Mouse (Mus musculus) kidney, postnatal 4 days (tissue): Measurements from ENCODE around the gene Ccdc15.
A peak's percentile ranks its signal among the peaks of the same experiment; 100 is the strongest.

Source experiments
- DNase-seq, 2 experiments: peaks; one replicate each; pipeline ENCODE4 v3.0.0; 2021; ENCODE audit warnings: mixed read lengths in 2 of 2

The Ccdc15 gene

DNA sequence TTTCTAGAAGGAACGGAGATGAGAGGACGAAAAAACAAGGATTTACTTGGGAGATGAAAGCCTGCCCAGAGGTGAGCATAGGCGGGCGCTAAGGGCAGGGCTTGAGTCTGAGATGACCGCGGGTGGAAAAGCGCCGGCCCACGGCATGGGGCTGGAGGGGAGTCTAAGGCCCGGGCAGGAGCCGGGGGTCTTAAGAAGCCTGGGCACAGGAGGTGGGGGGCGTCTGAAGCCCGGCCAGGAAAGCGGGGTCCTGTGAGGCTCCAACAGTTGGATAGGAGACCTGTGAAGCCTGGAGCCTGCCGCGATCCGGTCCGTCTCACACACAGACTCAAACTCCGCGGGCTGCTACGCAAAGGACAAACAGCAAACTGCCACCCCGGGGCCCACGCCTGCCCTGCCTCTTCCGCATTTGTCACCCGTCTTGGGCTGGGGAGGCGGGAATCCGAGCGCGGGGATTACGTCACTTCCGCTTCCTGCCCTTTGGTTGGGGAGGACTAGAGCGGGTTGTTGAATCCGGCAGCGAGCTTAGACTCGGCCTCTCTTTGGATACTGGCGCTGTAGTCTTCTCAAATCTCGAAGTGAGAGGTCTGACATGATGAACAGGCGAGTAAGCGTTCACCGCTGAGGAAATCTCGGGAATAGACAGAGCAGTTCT is at the start of gene Ccdc15:
TSS of gene Ccdc15 (minus strand) at position 445 of the 655 bp plus-strand sequence.
- peak; percentile 98 for DNase-seq

DNA sequence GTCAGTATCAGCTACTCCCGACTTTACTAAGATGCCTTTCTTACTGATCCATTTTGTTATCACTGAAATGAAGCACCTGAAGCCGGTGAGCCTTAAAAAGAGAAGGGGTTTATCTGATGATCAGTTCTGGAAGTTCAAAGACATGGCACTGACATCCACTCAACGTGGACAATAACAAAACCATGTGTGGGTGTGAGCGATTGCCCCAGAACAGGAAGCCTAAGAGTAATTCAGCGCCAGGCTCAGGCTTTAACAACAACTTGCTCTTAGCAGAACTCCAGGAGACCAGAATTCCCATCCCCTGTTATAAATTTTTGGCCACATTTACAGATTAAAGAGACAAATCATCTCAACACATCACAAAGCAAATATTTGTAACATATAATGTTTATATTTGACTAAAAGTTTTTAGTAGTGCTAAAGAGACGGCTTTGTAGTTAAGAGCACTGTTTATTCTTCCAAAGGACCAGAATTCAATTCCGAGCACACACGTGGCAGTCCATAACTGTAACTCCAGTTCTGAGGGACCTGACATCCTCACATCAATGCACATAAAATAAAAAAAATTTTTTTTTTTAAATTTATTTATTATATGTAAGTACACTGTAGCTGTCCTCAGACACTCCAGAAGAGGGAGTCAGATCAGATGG is 45.4 kb upstream of the Ccdc15 start:
- no peak for DNase-seq

DNA sequence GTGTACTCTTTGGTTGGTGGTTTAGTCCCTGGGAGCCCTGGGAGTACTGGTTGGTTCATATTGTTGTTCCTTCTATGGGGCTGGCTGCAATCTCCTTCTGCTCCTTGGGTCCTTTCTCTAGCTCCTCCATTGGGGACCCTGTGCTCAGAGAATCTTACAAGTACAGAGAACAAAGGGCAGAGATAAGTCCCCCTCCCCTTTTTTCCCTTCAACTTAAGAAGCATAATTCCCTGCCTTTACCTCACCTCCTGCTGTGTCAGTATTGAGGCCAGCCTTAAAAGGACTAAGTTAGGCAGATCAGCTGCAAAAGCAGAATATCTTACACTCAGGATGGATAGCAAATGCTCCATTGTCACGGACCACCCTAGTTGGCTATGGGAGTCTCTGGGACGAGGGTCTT is 43.8 kb upstream of the Ccdc15 start:
- DNase-seq, result no peak

DNA sequence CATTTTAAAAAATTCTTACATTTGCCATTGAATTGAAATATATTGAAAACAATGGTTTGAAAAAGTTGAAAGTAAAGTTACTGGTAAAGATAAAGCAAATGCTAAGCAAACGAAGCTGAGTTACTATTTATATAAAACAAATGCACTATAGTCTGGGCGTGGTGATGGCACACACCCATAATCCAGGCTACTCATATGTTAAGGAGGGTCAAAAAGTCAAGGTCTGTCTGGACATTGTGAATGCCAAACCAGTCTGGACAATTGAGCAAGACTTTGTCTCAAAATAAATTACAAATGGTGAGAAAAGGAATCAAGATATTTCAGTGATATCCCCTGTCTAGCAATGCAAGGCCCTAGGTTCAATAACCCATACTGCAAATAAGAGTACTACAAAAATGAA is 42.7 kb upstream of the Ccdc15 start:
- DNase-seq, result no peak

DNA sequence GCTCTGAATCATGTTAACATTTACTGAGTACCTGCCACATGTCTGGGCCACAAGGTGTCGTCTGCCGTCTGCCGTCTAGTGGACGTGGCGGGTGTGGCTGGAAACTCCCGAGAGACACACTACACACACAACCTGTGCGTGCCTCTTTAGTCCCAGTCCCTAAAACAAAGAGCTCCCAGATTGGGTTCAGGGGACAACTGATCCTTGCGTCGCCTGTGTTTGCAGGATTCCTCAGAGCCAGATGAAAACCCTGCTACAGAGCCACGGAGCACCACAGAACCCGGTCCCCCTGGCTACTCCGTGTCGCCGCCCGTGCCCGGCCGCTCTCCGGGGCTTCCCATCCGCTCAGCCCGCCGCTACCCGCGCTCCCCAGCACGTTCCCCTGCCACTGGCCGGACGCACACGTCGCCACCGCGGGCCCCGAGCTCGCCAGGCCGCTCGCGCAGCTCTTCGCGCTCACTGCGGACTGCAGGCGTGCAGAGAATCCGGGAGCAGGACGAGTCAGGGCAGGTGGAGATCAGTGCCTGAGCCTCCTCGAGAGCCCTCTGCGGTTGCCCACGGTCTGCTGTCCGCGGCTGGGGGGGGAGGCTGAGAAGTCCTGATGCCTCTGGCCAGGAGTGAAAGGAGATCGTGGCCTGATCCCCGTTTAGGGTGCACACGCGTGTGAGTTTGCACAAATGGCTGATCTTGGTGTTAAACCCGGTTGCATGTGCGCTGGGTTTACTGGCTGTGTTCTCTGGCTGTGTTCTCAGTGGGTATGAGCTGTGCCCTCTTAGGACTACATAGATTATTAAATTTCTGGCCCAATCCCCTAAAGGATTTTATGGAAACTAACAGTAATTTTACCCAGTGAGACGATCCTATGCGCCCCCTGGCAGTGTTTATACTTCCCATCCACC is 36.3 kb upstream of the Ccdc15 start:
- DNase-seq, result peak; percentile 66 to 72

DNA sequence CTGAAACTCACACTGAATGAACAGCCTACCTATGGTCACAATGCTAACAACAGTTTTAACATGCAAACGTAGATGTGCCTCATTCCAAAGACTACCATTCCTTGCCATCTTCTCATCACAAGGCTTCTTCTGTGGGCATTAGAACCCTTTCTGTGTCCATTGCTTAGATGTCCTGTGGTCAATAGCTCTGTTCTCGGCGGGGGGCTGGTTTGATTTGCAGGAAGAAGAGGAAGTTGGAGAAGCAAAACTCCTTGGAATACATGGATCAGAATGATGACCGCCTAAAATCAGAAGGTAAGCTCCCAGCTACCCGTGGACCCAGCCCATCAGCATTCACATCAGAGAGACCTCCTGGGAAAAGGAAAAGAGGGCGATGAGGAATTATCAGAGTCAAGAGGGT is 34.9 kb upstream of the Ccdc15 start:
- DNase-seq, result no peak

DNA sequence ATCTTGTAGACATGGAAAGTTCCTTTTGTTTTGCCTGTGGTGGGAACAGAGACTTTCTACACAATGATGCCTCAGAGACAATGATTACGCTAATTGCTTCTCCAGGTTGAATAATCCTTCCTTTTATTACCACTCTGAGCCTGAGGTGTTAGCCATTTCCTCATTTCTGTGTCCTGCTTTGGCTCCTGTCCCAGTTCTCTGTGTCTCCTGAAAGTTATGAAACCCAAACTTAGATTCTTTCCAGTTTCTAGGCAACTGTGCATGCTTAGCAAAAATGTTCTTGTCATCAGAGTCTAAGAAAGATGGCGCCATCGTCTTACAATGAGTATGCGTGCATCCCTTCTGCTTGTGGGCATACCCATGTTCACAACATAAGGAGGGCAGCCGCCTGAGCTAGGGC is 27.5 kb upstream of the Ccdc15 start:
- no peak for DNase-seq

DNA sequence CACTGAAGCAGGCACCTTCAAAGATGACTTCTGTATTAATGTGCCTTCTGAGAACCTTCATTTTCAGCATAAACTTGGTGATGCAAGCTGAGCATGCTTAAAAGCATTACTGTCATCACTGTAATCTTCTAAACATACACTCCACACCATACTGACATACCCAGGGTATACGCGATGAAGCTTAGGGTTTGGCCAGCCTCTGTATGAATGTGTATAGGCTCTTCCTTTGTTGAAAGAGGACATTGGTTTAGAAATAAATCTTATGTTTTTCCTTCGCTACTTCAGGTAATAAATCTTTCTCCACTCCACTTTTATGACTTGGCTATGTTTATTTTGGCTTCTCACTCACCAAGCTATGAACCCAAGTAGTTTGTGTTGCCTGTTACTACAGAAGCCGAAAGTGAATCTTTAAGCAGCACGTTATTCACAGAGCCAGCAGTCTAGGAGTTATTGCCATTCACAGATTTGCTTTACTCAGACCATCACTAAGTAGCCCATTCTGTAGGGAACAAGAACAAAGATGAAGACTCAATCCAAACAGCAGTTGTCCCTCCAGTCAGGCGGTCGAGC is 23.1 kb upstream of the Ccdc15 start:
- DNase-seq, result no peak

DNA sequence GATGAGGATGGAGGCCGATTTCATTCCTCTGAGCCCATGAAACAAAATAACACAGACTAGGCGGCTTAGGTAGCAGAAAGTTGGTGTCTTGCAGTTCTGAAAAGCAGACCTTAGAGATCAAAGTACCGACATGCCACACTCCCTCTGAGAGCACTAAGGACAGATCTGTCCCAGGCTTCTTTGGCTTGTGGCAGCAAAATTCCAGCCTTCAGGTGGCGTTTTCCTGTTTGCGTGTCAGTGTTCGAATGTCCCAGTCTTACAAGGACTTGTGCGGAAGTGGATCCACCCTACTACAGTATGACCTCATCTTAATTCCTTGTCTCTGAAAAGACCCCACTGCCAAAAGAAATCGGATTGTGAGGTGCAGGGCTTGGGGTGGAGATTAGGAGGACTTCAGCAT is 20.6 kb upstream of the Ccdc15 start:
- peak; percentile 20 to 54 for DNase-seq

DNA sequence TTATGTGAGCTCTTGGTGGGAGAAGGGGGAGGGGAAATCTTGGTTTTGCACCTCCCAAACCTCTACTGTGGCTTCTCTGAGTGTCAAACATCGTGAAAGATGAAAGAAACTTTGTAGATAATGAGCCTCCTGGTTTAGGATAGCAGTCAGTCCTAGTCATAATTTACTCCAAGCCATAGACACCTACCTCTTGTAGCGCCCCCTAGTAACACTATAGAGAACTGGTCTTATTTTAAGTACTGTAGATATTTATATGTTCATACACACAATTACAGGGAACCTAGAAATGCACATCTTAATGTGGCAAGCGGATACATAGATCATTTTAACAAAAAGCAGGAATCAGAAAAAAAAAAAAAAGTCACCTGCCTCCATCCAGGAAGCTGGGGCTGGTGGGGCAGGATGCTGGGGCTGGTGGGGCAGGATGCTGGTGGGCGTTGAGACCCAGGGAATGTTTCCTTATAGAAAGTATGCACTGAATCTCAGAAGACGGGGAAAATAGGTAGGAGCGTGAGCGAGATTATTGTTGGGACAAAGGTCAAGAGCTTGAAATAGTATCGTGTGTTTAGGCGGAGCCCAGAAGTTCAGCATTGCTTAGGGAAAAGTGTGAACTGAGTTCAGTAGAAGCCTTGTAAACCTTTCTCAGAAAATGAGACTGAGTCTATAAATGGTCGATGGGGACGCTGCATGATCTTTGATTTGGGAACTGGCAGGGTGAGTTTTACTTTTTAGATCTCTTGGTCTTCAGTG is 20.0 kb upstream of the Ccdc15 start:
- peak in 1 of 2 experiments; percentile 28 for DNase-seq

DNA sequence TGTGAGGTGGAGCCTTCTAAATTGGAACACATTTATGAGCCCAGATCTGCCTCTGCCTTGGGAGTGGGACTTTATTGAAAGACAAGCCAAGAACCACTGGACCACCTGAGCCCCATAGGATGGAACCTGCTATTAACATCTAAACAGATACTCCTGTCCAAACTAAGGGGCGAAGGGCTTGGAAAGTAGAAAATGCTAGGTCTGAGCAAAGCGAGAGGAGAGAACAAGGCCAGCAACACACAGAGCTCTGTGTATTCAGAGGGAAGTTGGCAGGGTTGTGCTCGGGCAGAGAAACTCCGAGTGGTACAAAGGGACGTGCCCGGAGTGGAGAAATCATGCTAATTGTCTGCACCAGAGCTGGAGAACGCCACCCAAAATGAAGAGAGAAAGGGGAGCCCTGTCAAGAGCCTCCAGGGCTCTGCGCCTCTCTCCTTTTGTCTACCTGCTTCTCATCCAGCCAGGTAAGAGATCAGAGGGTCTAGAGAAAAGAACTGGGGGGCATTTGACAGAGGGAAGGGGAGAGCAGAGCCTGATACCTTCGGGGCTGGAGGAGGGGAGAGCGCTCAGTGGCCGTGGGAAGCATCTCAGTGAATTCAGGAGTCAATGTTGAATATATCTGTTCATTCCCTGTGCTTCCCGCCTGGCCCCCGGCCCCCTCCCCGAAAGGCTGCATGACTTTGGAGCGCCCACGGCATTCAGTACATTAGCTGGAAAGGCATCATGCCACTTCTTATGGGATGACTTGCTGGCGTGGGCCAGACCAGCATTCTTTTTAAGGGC is 19.3 kb upstream of the Ccdc15 start, which contains the start of gene Hepacam:
TSS of gene Hepacam (plus strand) at position 51 of the 780 bp plus-strand sequence.
- DNase-seq, result no peak

DNA sequence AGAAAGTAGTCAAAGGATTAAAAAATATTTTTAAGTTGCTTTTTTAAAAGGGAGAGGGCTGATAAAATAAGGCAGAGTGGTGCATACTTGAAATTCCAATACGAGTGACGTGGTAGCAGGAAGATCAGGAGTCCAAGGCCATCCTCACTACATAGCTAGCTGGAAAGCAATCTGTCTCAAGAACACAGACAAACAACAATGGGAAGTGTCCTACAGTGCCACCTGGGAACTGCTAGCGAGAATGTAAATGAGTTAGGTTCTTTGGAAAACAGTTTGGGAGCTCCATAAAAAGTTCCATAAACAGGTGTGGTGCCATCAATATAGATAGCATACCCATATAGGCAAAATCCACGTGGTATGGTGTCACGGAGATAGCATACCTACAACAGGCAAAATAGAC is 17.5 kb upstream of the Ccdc15 start:
- DNase-seq, result no peak

DNA sequence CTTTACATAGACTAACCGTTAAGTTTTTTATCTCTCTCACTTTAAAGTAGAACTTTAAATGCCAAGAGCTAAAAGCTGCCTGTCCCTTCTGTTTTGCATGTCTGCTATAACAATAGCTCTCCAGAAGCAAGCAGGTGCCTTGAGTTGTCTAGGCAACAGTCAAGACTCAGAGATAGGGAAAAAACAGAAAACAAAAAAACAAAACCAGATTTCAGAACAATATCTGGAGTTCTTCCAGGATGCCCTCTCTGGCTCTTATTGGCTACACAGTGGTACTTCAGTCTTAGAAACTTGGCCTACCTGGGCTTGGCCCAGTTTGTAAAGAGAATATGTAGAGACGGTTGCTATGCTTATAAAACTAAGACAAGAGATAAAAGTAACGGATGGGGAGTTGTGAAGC is 16.2 kb upstream of the Ccdc15 start:
- DNase-seq, result no peak

DNA sequence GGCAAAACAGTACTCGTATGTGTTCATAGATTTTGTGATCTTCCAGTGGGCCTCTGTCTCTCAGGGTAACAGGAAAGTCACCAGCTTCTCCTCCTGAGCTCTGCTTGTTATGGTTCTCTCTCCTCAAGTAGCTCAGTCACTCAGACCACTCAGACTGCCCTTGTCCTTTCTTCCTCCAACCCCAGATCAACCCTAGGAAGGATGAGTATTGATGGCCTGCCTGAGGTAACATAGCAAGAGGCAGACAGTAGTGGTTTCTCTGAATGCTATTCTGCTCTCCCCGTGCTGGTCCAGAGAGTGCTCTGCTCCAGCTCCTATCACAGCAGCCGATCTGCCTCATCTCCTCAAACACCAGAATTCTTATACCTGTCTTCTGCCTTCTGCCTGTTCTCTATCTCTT is 15.3 kb upstream of the Ccdc15 start:
- no peak for DNase-seq

DNA sequence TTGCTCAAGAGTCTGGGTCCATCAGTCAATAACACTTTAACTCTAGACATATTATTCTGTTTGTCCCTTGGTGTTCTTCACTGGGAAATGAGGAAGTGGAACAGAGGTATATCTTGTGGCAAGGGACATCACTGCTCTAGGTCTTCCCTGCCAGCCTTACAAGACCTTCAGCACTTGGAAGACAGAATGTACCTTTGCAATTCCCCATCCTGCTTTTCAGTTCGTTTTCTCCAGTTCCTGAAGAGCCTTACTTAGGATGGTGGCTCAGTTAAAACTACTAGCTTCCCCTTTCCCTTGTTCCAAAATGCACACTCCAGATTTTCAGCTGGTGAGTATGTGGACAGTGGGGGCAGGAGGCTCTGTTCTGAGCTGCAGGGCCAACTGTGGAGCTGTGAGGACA is 14.6 kb upstream of the Ccdc15 start:
- DNase-seq, result no peak

DNA sequence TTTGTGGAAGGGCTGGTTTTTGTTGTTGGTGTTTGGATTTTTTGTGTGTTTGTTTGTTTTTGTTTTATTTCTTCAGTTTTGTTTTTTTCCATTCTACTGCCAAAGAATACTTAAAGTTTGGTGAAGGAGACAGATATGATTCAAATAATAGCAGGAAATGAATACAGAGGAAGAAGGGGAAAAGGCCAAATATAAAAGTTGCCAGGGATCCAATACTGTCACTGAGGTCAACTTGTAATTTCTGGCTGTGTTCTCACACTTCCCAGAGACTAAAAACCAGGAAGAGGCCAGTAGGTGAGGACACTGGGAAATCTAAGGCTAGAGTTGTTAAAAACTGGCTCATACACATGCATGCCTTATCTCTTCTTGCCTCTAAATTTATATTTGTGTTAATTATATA is 13.9 kb upstream of the Ccdc15 start:
- no peak for DNase-seq

DNA sequence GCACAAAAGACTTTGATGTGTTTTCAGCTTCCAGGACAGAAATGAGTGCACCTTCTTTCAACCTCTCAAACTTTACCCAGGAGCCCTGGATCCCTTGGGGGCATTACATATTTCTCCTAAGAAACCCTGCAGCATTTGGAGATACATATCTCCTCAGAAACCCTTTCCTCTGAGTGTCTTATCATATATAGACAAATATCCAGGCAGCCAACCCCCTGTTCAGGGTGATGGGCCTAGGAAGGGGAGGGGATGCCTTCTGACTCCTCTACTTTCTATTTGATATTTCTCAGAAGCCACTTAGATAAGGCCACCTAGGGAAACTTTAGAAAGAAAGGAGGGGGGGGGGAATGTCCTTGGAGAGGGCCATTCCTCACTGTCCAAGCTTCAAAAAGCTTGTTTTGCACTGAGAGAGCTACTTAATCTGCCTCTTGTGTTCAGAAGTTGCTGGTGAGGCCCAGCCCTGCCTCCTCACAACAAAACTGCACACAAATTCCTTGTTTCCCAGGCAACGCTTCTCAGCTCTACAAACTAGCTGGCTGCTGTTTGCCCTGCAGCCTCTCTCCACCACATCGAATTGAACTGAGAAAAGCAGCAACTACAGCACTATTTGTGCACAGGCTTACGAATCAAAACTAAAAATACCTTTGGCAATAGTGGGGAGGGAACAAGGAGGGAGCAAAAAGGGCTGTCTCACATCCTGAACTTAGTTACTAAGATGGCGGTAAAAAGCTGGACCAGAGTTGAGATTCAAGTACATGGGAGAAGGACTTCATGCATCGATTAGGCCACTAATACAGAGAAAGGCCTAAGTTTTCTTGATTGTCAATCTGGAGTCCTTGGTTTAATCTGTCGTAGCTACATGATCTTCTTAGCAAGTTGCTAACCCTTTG is 11.3 kb upstream of the Ccdc15 start:
- peak; percentile 29 to 50 for DNase-seq

DNA sequence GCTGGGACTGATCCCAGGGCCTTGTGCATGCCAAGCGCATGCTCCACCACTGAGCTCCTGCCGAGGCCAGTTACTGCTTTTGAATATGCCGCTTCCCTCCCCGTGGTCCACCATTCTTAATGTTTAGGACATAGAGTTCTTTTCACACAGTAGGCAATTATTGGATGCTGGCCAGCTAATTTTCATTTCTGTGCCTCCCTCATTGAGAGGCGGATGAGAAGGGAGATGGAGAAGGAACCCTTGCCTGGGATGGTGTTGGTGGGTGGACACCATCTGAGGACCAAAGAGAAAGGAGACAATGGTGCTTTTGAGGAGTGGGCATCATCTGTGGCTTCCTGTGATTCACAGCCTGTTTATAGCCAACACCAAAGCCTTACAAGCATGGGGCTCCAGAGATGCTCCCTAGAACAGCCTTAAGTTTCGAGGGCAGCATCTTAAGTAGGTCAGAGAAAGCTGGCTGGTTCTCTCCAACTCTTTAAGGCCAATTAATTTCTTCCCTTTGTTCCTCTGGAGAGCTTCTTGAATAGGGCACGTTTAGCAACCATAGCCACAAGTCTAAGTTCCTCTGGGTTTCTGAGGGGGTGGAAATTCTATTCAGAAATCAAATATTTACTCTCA is 10.6 kb upstream of the Ccdc15 start:
- no peak for DNase-seq

DNA sequence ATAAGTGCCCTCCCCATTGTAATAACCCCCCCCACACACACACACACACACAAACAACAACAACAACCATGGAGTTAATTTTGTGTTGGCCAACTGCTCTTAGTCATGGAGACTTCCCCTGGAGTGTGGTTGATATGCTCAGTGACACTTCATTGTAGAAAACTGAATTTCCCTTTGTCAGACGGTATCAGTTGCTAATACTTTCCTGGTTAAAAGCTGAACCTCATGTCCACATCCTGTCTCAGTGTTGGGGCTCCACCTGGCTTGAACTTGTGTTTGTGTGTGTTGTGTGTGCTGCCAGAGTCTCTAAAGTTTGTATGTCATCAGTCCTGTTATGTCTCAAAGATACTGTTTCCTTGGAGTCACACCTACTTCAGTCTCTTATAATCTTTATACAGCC is 6.3 kb upstream of the Ccdc15 start:
- no peak for DNase-seq

DNA sequence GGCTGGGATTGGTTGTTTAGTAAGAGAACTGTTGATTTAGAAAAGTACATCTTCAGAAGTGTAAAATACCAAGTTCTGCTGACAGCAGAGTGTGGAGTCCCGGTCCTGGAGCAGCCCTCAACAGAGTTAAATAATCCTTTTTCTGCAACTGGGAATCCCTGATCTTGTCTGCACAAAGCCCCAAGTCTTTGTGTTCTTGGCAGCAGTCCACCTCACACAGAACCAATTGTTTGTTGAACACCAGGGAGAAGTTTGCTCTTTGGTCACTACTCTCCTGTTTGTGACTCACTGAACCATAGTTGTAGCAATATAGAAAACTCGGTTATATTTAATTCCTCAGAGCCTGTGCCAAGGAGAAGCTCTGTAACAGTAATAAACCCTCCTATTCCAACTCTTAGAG is 3.0 kb upstream of the Ccdc15 start:
- DNase-seq, result no peak
